Mouse (Mus musculus): ENCODE measurements around the gene St8sia2. TPM values are rescaled to one million over a fixed set of nuclear protein-coding genes. Genes with fewer than 3 reads are reported as not detected.
A peak's percentile ranks its signal among the peaks of the same experiment; 100 is the strongest.

St8sia2 gene
- 22.6 and 24.2 TPM in 2 replicates for polyA plus RNA-seq (2014; fragmentation: Nextera tagmentation; extraction: Ambion mirVana)

GRCm38 (mm10) chr7:74013601-74014175, at the start of gene St8sia2:
Gene St8sia2, minus strand, starts transcription at chr7:74013690.
- Histone ChIP-seq H3K36me3 (ENCODE audit: control insufficient read depth, insufficient read depth, low read length) (no peaks in the 10 kb centered on the region), H3K4me1 (ENCODE audit: control insufficient read depth, insufficient read depth, low read length) (0 out of 2 replicates have a peak, but pooled peaks cover 4% of the 10 kb centered on the region), H3K27me3 (ENCODE audit: control insufficient read depth, insufficient read depth, low read length) (peaks cover 9% of the 10 kb centered on the region), H3K4me3 (ENCODE audit: low read depth, low read length) (peak within 1 kb of the TSS; percentile 91), H3K27ac (replicated peaks; ENCODE audit: low read depth, low read length) (peak within 1 kb of the TSS; percentile 77), H3K4me2 (ENCODE audit: low read depth, severe bottlenecking) (peak within 1 kb of the TSS; percentile 91), H3K9me3 (ENCODE audit: control insufficient read depth, low read length) (no peaks in the 10 kb centered on the region), H3K9ac (ENCODE audit: low read length) (peak within 1 kb of the TSS; percentile 94)
- ATAC-seq (ENCODE audit: insufficient number of reproducible peaks, low FRiP score, low TSS enrichment, low read depth) (peak; percentile 86), DNase-seq (ENCODE audit: low spot score) (peak; percentile 83)
- WGBS = 0% methylated on average over 36 of the region's 42 CpGs

GRCm38 (mm10) chr7:74061076-74061475, 47.6 kb upstream of the St8sia2 start:
- H3K4me3 ChIP-seq (ENCODE audit: low read depth, low read length) = no peak overlapping the region
- no peak overlapping the region for H3K9ac ChIP-seq (ENCODE audit: low read length)
- no peaks in the 10 kb centered on the region for H3K27me3 ChIP-seq (ENCODE audit: control insufficient read depth, insufficient read depth, low read length)
- ATAC-seq (ENCODE audit: insufficient number of reproducible peaks, low FRiP score, low TSS enrichment, low read depth) (no peak), DNase-seq (ENCODE audit: low spot score) (no peak)
- peaks cover 5% of the 10 kb centered on the region; the same call in 1 of the 2 replicates for H3K4me1 ChIP-seq (ENCODE audit: control insufficient read depth, insufficient read depth, low read length)
- WGBS = 92% methylated on average over 6 of the region's 6 CpGs
- H3K9me3 ChIP-seq (ENCODE audit: control insufficient read depth, low read length) = no peaks in the 10 kb centered on the region
- no peak overlapping the region for H3K27ac ChIP-seq (replicated peaks; ENCODE audit: low read depth, low read length)
- H3K4me2 ChIP-seq (ENCODE audit: low read depth, severe bottlenecking) = no peak overlapping the region
- no peaks in the 10 kb centered on the region for H3K36me3 ChIP-seq (ENCODE audit: control insufficient read depth, insufficient read depth, low read length)

- Histone ChIP-seq H3K4me2 (ENCODE audit: low read depth, severe bottlenecking) (no peak overlapping the region), H3K9ac (ENCODE audit: low read length) (no peak overlapping the region), H3K36me3 (ENCODE audit: control insufficient read depth, insufficient read depth, low read length) (no peaks in the 10 kb centered on the region), H3K4me1 (ENCODE audit: control insufficient read depth, insufficient read depth, low read length) (peaks cover 5% of the 10 kb centered on the region; the same call in 1 of the 2 replicates), H3K9me3 (ENCODE audit: control insufficient read depth, low read length) (no peaks in the 10 kb centered on the region), H3K4me3 (ENCODE audit: low read depth, low read length) (no peak overlapping the region), H3K27me3 (ENCODE audit: control insufficient read depth, insufficient read depth, low read length) (no peaks in the 10 kb centered on the region), H3K27ac (replicated peaks; ENCODE audit: low read depth, low read length) (no peak overlapping the region)
- ATAC-seq (ENCODE audit: insufficient number of reproducible peaks, low FRiP score, low TSS enrichment, low read depth) (no peak), DNase-seq (ENCODE audit: low spot score) (no peak)
- WGBS = 93% methylated on average over 3 of the region's 3 CpGs
Measured at GRCm38 (mm10) chr7:74060306-74060946, 46.9 kb upstream of the St8sia2 start.

GRCm38 (mm10) chr7:74059684-74060083, 46.2 kb upstream of the St8sia2 start:
- no peak overlapping the region for H3K4me3 ChIP-seq (ENCODE audit: low read depth, low read length)

GRCm38 (mm10) chr7:74055753-74056152, 42.3 kb upstream of the St8sia2 start:
- no peak overlapping the region for H3K9ac ChIP-seq (ENCODE audit: low read length)
- 91% methylated on average over 3 of the region's 3 CpGs for WGBS
- no peak overlapping the region for H3K4me3 ChIP-seq (ENCODE audit: low read depth, low read length)
- H3K36me3 ChIP-seq (ENCODE audit: control insufficient read depth, insufficient read depth, low read length) = no peaks in the 10 kb centered on the region
- no peak overlapping the region for H3K27ac ChIP-seq (replicated peaks; ENCODE audit: low read depth, low read length)
- no peaks in the 10 kb centered on the region for H3K9me3 ChIP-seq (ENCODE audit: control insufficient read depth, low read length)
- ATAC-seq (ENCODE audit: insufficient number of reproducible peaks, low FRiP score, low TSS enrichment, low read depth) (no peak), DNase-seq (ENCODE audit: low spot score) (no peak)
- no peaks in the 10 kb centered on the region for H3K4me1 ChIP-seq (ENCODE audit: control insufficient read depth, insufficient read depth, low read length)
- no peak overlapping the region for H3K4me2 ChIP-seq (ENCODE audit: low read depth, severe bottlenecking)
- H3K27me3 ChIP-seq (ENCODE audit: control insufficient read depth, insufficient read depth, low read length) = no peaks in the 10 kb centered on the region

More at GRCm38 (mm10) chr7:74059684-74060083, 46.2 kb upstream of the St8sia2 start:
- 88% methylated on average over 3 of the region's 3 CpGs for WGBS
- H3K27ac ChIP-seq (replicated peaks; ENCODE audit: low read depth, low read length) = no peak overlapping the region
- DNase-seq (ENCODE audit: low spot score) (no peak), ATAC-seq (ENCODE audit: insufficient number of reproducible peaks, low FRiP score, low TSS enrichment, low read depth) (no peak)
- H3K36me3 ChIP-seq (ENCODE audit: control insufficient read depth, insufficient read depth, low read length) = no peaks in the 10 kb centered on the region
- H3K9me3 ChIP-seq (ENCODE audit: control insufficient read depth, low read length) = no peaks in the 10 kb centered on the region
- no peaks in the 10 kb centered on the region for H3K27me3 ChIP-seq (ENCODE audit: control insufficient read depth, insufficient read depth, low read length)
- no peak overlapping the region for H3K4me2 ChIP-seq (ENCODE audit: low read depth, severe bottlenecking)
- no peaks in the 10 kb centered on the region for H3K4me1 ChIP-seq (ENCODE audit: control insufficient read depth, insufficient read depth, low read length)
- H3K9ac ChIP-seq (ENCODE audit: low read length) = no peak overlapping the region

- H3K9me3 ChIP-seq (ENCODE audit: control insufficient read depth, low read length) = no peaks in the 10 kb centered on the region
- no peak overlapping the region for H3K4me3 ChIP-seq (ENCODE audit: low read depth, low read length)
- H3K9ac ChIP-seq (ENCODE audit: low read length) = no peak overlapping the region
- no peak overlapping the region for H3K27ac ChIP-seq (replicated peaks; ENCODE audit: low read depth, low read length)
- H3K36me3 ChIP-seq (ENCODE audit: control insufficient read depth, insufficient read depth, low read length) = no peaks in the 10 kb centered on the region
- H3K4me1 ChIP-seq (ENCODE audit: control insufficient read depth, insufficient read depth, low read length) = no peaks in the 10 kb centered on the region
- 91% methylated on average over 2 of the region's 2 CpGs for WGBS
- no peak overlapping the region for H3K4me2 ChIP-seq (ENCODE audit: low read depth, severe bottlenecking)
- DNase-seq (ENCODE audit: low spot score) (no peak), ATAC-seq (ENCODE audit: insufficient number of reproducible peaks, low FRiP score, low TSS enrichment, low read depth) (no peak)
- H3K27me3 ChIP-seq (ENCODE audit: control insufficient read depth, insufficient read depth, low read length) = no peaks in the 10 kb centered on the region
Measured at GRCm38 (mm10) chr7:74047591-74047990, 34.1 kb upstream of the St8sia2 start.

GRCm38 (mm10) chr7:74045166-74045957, 31.9 kb upstream of the St8sia2 start:
- Histone ChIP-seq H3K9ac (ENCODE audit: low read length) (no peak overlapping the region), H3K4me3 (ENCODE audit: low read depth, low read length) (no peak overlapping the region), H3K4me2 (ENCODE audit: low read depth, severe bottlenecking) (no peak overlapping the region), H3K27me3 (ENCODE audit: control insufficient read depth, insufficient read depth, low read length) (no peaks in the 10 kb centered on the region), H3K36me3 (ENCODE audit: control insufficient read depth, insufficient read depth, low read length) (no peaks in the 10 kb centered on the region), H3K4me1 (ENCODE audit: control insufficient read depth, insufficient read depth, low read length) (no peaks in the 10 kb centered on the region), H3K27ac (replicated peaks; ENCODE audit: low read depth, low read length) (no peak overlapping the region), H3K9me3 (ENCODE audit: control insufficient read depth, low read length) (no peaks in the 10 kb centered on the region)
- DNase-seq (ENCODE audit: low spot score) (no peak), ATAC-seq (ENCODE audit: insufficient number of reproducible peaks, low FRiP score, low TSS enrichment, low read depth) (no peak)
- WGBS = 73% methylated on average over 8 of the region's 8 CpGs

- Histone ChIP-seq H3K4me3 (ENCODE audit: low read depth, low read length) (no peak overlapping the region), H3K27me3 (ENCODE audit: control insufficient read depth, insufficient read depth, low read length) (no peaks in the 10 kb centered on the region), H3K9ac (ENCODE audit: low read length) (no peak overlapping the region), H3K4me1 (ENCODE audit: control insufficient read depth, insufficient read depth, low read length) (no peaks in the 10 kb centered on the region), H3K27ac (replicated peaks; ENCODE audit: low read depth, low read length) (no peak overlapping the region), H3K9me3 (ENCODE audit: control insufficient read depth, low read length) (no peaks in the 10 kb centered on the region), H3K4me2 (ENCODE audit: low read depth, severe bottlenecking) (no peak overlapping the region), H3K36me3 (ENCODE audit: control insufficient read depth, insufficient read depth, low read length) (no peaks in the 10 kb centered on the region)
- no peak for DNase-seq (ENCODE audit: low spot score)
- WGBS = 82% methylated on average over 13 of the region's 13 CpGs
- ATAC-seq (ENCODE audit: insufficient number of reproducible peaks, low FRiP score, low TSS enrichment, low read depth) = no peak
Measured at GRCm38 (mm10) chr7:74043562-74044138, 30.2 kb upstream of the St8sia2 start.

Data from limb, embryonic 11.5 days (tissue).